Mouse (Mus musculus) ovary, postnatal 10 days (tissue): ENCODE measurements around the gene Mrtfa.
A peak's percentile ranks its signal among the peaks of the same experiment; 100 is the strongest.

Source experiments
- DNase-seq: peaks from one replicate; pipeline ENCODE4 v3.0.0; 2022; ENCODE audit warnings: low spot score

Mrtfa gene

DNA sequence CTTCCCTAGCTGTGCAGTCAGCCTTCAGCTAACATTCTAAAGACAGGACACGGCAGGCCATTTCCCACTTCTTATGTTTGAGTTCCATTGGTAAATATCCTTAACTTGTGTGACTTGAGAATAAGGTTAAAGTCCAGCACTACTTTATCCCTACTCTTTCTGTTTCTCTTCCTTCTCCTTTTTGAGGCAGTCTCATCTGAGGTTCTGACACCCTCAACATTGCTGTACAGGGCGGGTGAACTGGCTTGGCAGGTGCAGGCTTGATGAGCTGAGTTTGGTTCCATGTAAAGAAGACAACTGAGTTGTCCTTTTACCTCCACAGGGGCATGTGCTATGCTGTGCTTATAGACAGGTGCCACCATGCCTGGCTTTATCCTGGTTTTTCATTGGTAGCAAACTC, 207.3 kb downstream of the Mrtfa start:
- no peak for DNase-seq

DNA sequence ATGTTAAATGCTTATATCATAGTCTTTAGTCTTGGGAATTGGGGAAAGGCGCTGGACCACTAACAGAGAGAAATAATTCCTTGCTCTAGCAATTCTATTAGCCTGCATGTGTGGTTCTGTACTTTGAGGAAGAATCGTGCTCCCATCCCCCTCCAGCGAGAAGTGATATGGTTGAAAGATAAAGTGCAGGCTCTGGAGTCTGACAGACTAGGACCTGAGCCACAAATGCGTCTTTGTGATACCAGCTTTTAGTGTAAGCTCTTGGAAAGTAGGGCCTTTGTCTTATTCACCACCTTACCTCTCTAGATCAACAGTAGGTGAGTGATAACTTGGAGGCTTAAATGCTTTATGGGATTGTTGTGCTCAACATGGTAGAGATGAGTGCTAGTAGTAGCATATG, 209.4 kb downstream of the Mrtfa start:
- no peak for DNase-seq

DNA sequence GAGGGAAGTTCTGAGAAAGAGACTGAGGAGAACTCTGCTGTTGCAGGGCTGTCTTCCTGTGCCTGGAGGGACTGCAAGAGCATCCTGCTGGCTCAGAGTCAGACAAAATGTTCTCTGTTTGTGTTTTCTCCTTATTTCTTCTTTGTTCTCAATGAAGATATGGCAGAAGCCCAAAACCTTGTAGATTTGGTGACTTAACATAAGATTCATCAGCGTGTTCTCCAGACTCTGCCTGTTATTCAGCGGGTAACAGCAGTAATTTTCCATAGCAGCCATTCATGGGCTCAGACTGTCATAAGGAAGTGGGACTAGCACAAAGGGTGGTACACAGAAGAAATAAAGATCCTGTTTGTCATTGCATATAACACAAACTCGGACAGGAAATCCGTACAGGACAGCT, 210.9 kb downstream of the Mrtfa start:
- no peak for DNase-seq

DNA sequence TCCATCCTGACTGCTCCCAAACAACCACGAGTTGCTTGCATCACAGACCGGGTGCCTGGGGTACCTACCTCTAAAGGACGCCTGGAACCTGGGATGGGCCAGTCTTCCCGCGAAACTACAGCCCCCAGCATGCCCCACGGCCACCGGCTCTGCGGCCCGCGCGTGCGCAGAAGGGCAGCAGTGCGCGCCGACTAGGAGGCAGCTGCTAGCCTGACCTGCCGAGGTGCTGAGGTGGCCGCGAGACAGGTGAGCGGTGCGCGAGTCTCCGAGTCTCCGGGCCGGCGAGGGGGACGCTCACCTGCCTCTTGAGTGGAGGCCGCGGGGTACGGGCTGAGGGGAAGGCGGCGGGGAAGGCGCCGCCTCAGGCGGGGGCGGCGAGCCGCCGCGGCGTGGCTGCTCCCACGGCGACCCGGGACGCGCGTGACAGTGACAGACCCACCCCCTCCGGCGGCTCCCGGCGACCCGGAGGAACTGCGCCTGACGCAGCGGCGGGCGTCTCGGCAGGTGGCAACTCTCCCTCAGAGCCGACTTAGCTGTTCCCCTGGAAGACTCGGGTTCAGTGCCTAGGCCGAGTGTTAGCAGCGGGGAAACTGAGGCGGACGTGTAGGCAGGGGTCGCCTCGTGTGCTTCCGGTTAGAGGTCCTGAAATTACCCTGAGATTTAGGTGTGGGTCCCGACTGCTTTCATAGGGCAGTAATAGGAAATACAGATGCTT, 212.8 kb downstream of the Mrtfa start, which contains the start of gene Sgsm3:
Gene Sgsm3, plus strand, starts transcription at position 146 of the 715 bp plus-strand sequence.
- peak; percentile 61 for DNase-seq

DNA sequence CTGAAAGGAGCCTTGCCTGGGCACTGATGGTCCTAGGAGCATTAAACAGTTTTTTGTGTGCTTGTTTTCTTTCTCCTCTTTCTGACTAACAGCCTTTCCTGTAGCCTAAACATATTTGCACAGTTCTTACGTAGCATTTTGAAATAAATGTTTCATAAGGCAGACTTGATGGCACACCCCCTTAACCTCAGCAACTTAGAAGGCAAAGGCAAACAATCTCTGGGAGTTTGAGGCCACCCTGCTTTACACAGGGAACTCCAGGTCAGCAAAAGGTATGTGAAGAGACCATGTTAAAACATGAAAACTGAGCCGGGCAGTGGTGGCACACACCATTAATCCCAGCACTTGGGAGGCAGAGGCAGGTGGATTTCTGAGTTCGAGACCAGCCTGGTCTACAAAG, 214.9 kb downstream of the Mrtfa start:
- DNase-seq = no peak

DNA sequence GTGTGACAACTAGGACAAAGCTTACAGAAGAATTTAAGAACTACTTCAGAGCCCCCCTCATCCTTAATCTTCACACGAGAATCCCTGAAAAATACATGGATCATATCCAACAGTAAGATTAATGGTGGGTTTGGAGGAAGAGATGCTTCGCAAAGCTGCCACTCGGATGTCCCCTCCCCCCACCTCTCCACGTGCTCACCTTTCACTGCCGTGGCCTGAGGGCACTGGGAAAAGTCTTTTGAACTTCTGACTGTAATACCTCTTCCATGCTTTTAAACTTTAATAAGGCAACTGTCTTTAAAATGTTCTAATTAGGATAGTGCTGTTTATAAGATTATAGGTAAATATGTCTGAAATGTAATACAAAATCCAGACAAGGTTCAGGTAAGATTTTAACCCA, 216.2 kb downstream of the Mrtfa start:
- DNase-seq = no peak

DNA sequence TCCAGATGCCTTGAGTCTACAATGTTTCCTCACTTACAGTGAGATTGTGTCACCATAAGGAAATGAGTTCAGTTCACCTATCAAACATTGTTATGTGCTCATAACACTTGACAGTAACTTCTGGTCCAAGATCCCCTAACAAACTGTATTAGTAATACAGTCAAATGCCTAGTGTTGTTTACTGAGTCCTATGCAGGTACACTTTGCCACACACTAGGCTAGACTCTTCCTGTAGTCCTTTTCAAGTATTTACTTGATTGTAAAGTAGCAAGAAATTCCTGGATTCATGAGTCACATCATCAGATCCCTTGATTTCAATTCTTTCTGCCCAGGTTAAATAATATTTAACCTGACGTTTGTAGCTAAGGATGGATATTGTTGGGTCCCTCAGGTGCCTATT, 221.2 kb downstream of the Mrtfa start:
- no peak for DNase-seq
